Mouse (Mus musculus): Measurements from ENCODE around the gene 6430548M08Rik.

6430548M08Rik gene

DNA sequence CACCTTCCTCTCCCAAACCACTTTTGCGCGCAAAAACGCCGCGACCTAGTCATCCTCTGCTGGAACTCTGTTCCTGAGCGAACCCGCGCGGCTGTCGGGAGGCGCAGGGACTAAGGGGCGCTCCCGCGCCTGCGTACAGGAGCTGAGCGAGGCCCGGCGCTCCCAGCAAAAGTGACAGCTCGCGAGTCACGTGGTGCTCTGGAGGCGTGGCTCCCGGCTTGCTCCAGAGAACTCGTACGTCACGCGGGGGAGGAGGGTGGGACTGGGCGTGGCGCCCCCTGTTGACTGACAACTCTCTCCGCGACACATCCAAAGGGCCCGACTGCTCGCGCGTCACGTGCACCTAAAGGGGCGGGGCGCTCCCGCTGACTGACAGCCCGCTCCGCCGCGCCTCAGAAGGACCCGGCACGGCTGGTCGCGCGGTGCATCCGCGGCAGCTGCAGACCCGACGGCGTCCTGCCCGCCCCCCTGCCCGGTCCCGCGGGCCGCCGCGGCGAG, at the start of gene 6430548M08Rik:
6430548M08Rik (plus strand) TSS at position 395 of the 498 bp plus-strand sequence.
- peak; percentile 100 for DNase-seq (ENCODE audit: low read depth, low spot score)

- DNase-seq (ENCODE audit: low read depth, low spot score) = no peak
Observed at GRCm38 (mm10) chr8:120065611-120066010, 48.3 kb upstream of the 6430548M08Rik start.

- no peak for DNase-seq (ENCODE audit: low read depth, low spot score)
Observed at GRCm38 (mm10) chr8:120066226-120066625, 47.7 kb upstream of the 6430548M08Rik start.

GRCm38 (mm10) chr8:120067936-120068668, 45.9 kb upstream of the 6430548M08Rik start:
- DNase-seq (ENCODE audit: low read depth, low spot score) = no peak

DNA sequence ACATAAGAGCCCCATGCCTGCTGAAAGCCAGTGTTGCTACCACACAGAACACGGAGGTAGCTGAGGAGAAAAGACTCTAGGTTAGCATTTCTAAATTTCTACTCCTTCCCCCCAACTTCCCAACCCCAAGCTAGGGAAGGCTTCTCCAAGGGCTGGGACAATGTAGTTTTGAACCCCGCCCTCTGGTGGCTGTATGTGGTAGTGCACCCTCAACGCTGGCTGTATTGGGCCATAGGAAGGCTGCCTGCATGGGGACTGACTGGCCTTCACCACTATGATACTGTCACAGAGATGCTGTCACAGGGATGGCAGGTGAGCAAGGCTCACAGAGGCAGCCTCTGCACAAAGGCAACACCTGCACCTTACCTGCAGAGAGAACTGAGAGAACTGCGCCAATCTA, 42.3 kb upstream of the 6430548M08Rik start:
- peak; percentile 67 for DNase-seq (ENCODE audit: low read depth, low spot score)

DNA sequence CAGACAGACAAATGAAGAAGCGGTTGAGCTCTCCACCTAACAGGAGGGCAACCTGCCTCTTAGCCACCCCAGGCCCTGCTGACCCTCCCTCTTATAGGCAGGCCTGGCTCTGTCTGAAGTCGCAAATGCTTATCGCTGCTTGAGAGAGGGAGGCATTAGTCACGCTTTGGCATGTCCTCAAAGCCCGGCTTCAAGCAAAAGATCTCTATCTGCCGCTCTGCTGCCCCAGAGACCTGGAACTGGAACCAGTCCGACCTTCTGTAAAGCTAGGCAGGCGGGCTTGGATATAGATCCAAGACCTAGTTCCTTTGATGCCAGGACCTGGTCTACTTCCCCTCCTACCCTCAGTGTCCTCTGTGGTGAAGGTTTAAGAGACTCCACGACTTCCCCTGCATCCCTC, 41.7 kb upstream of the 6430548M08Rik start:
- no peak for DNase-seq (ENCODE audit: low read depth, low spot score)

DNA sequence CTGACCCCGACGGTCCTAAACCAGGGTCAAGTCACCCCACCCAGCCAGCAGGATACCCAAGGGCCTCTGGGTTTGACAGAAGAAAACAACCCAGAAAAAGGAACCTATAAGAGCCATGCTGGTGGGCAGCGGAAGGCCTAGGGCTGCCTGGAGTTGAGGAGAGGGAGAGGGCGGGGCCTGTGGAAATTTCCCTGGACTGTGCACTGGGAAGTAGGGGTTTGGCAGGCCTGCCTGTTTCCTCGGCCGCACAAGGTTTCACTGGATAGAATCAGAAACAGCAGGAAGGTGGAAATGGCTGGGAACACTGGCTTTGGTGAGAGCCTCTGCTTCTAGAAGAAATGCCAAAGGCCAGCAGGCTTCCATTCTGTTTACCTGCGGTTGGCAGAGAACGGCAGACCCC, 41.1 kb upstream of the 6430548M08Rik start:
- DNase-seq (ENCODE audit: low read depth, low spot score) = no peak

GRCm38 (mm10) chr8:120074516-120074915, 39.4 kb upstream of the 6430548M08Rik start:
- DNase-seq (ENCODE audit: low read depth, low spot score) = no peak

DNA sequence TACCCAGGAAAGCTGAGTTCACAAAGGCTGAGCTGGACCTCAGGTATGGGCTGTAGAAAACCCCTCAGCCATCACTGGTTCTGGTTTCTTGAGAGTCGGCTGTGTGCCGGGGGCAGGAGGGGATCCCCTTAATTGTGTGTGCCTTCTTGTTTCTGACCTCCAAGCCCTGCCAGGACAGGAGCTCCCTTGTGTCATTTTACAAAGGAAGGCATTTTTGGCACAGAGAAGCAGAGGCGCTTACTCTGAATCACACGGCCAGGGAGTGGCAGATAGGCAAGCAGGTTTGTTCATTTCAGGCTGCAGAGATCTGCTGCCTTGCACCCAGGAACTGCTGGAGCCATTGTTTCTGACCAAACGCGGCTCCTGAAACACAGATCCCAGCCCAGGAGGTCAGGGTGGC, 38.6 kb upstream of the 6430548M08Rik start:
- no peak for DNase-seq (ENCODE audit: low read depth, low spot score)

GRCm38 (mm10) chr8:120078080-120078479, 35.9 kb upstream of the 6430548M08Rik start:
- peak; percentile 39 for DNase-seq (ENCODE audit: low read depth, low spot score)

DNA sequence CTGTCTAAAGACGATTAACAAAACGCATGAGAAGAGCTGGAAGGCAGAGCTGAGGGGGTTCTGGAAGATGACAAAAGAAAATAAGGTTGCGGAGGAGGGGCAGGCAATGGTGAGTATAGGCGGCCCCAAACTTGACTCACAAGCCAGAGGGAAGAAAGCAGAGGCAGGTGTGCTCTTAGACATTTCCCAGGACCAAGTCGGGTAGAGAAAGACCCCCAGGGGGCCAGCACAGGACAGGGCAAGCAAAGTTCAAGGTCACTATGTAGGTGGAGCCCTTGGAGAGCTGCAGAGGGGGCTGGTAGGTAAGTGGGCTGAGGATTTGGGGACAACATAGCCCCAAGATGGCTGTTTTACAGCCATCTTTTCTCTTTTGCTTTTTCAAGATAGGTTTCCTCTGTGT, 34.6 kb upstream of the 6430548M08Rik start:
- no peak for DNase-seq (ENCODE audit: low read depth, low spot score)

DNA sequence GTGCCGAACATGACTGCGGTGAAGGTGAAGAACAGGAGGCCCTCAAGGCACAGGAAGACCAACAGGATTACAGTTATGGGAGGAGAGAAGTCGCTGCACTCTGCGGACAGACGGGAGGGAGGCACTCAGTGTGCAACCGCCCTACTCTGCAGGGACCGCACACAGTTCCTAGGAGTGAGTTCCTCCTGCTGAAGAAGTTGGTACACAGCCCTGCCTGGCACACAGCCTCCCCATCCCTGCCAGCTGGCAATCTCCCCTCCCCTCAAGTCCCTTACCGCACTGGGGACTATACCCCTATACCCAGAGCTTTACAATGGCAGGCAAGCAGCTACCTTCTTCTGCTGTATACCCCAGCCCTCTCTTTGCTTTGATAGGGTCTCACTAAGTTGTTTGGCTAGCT, 30.7 kb upstream of the 6430548M08Rik start:
- no peak for DNase-seq (ENCODE audit: low read depth, low spot score)

- no peak for DNase-seq (ENCODE audit: low read depth, low spot score)
Observed at GRCm38 (mm10) chr8:120084783-120085182, 29.2 kb upstream of the 6430548M08Rik start.

DNA sequence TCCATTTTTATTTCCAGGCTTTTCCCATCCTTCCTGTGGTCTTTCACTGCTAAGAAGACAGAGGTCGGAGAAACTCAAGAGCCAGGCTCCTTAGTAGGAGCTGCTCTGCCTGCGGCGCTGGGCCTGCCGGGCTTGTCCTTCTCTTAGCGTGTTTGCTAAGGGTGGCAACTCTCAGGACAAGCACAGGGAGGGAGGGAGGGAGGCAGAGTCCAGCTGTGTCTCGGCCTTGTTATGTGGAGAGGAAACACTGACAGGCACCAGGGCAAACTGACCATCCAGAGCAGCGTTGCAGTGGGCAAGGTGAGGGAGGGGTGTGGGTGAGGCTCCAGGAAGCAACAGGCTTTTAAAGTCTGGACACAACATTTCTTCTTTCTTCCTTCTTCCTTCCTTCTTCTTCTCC, 24.4 kb upstream of the 6430548M08Rik start:
- no peak for DNase-seq (ENCODE audit: low read depth, low spot score)

- DNase-seq (ENCODE audit: low read depth, low spot score) = no peak
Observed at GRCm38 (mm10) chr8:120091032-120091431, 22.9 kb upstream of the 6430548M08Rik start.

GRCm38 (mm10) chr8:120093103-120093502, 20.8 kb upstream of the 6430548M08Rik start:
- no peak for DNase-seq (ENCODE audit: low read depth, low spot score)

- DNase-seq (ENCODE audit: low read depth, low spot score) = peak; percentile 71
Observed at GRCm38 (mm10) chr8:120094801-120095200, 19.2 kb upstream of the 6430548M08Rik start.

DNA sequence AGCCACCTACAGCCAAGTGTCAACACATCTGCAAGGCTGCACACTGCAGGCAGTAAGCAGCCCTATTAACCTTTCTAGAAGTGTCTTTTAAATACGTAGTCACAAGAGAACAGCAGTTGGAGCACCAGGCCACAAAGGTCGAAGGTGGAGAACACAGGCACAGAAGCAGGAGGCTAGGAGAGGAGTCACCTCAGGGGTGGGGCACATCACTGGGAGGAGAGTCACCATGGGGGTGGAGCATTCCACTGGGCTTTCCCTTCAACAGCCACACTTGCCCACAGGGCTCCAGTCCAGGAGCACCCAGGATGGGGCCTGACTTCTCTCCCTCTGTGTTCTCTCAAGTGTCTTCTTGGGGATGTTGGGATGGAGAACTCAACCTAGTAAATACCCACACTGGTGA, 17.5 kb upstream of the 6430548M08Rik start:
- DNase-seq (ENCODE audit: low read depth, low spot score) = no peak

GRCm38 (mm10) chr8:120100388-120101067, 13.4 kb upstream of the 6430548M08Rik start:
- DNase-seq (ENCODE audit: low read depth, low spot score) = no peak

- DNase-seq (ENCODE audit: low read depth, low spot score) = peak; percentile 68
Observed at GRCm38 (mm10) chr8:120101068-120101972, 12.6 kb upstream of the 6430548M08Rik start, which contains the start of gene Zdhhc7. Gene Zdhhc7, minus strand, starts transcription at chr8:120101482.

DNA sequence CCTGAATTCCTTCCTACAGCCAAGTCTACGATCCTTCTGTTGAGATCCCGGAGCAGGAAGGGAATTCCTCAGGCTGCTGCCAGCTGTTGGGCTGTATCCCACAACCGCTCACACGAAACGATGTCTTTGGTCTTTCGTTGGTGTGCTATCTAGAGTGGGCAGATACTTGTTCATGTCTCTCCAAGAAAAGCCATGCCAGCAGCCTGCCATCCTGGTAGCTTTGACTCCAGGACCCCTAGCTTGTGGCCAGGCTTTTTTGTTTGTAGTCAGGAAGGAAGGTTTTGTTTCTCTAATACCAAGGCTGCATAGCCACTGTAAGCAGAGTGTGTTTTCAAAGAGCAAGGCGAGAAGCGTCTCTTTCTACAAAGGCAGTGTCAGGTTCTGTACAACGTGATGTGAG, 10.0 kb upstream of the 6430548M08Rik start:
- DNase-seq (ENCODE audit: low read depth, low spot score) = no peak

Measured in retina, adult 2 months (tissue).